Mouse (Mus musculus) neural tube, embryonic 14.5 days (tissue): ENCODE measurements around the gene Crisp2. TPM values are rescaled to one million over a fixed set of nuclear protein-coding genes. Genes with fewer than 3 reads are reported as not detected.
"Not testable (repeated sequence)": the region's sequence is repeated elsewhere in the genome, so short reads cannot be mapped to it uniquely, and the experiment has no call there.

ENCODE experiments used
- ATAC-seq: fragments of 200-750 bp; cut with Nextera tagmentation; 2 replicates; pipeline ENCODE4 v1.8.0; 2017; ENCODE audit warnings: low read depth, mild to moderate bottlenecking, moderate TSS enrichment, moderate library complexity
- H3K27ac ChIP-seq: fragments of 300-500 bp; sonication (generic); 2 replicates; pipeline ENCODE4 v1.5.1; 2014; ENCODE audit warnings: low read depth, mild to moderate bottlenecking, control low read depth, low read length, moderate library complexity, mixed read lengths
- H3K27me3 ChIP-seq: fragments of 300-500 bp; sonication (generic); 2 replicates; pipeline ENCODE4 v1.6.1; 2014; ENCODE audit warnings: low read length; ENCODE audit not compliant: control insufficient read depth, insufficient read depth
- H3K36me3 ChIP-seq: fragments of 300-500 bp; sonication (generic); 2 replicates; pipeline ENCODE4 v1.6.1; 2014; ENCODE audit warnings: low read length, mixed read lengths; ENCODE audit not compliant: control insufficient read depth, insufficient read depth
- H3K4me1 ChIP-seq: fragments of 300-500 bp; sonication (generic); 2 replicates; pipeline ENCODE4 v1.6.1; 2014; ENCODE audit warnings: low read length; ENCODE audit not compliant: control insufficient read depth, insufficient read depth
- H3K4me2 ChIP-seq: fragments of 300-500 bp; sonication (generic); 2 replicates; pipeline ENCODE4 v1.6.1; 2014; ENCODE audit warnings: mild to moderate bottlenecking, low read depth, low read length, control low read depth
- H3K4me3 ChIP-seq: fragments of 300-500 bp; sonication (generic); 2 replicates; pipeline ENCODE4 v1.5.1; 2014; ENCODE audit warnings: low read depth, low read length, control low read depth, mixed read lengths
- H3K9ac ChIP-seq: fragments of 300-500 bp; sonication (generic); replicated peaks from 2 replicates; pipeline ENCODE4 v1.6.1; 2014; ENCODE audit warnings: low read depth, mild to moderate bottlenecking, control low read depth, low read length, mixed read lengths
- H3K9me3 ChIP-seq: fragments of 300-500 bp; sonication (generic); 2 replicates; pipeline ENCODE4 v1.6.1; 2016; ENCODE audit warnings: low read length; ENCODE audit not compliant: control insufficient read depth
- WGBS: fragments of 180-500 bp; shearing (Covaris S2); extraction: QIAGEN DNeasy Blood & Tissue Kit; methylation state at CpG from one replicate; pipeline ENCODE4 v1.1.7; 2014; 5-methylcytosine and 5-hydroxymethylcytosine counted together
- polyA plus RNA-seq: library from polyadenylated mRNA; unstranded; fragments of >200 nt; fragmentation: Nextera tagmentation; extraction: Ambion mirVana; gene quantifications from 2 replicates; pipeline ENCODE4 v1.2.1, GENCODE M21; 2014

Gene Crisp2
- polyA plus RNA-seq, 1 experiment from 2014 or later, result not detected

DNA sequence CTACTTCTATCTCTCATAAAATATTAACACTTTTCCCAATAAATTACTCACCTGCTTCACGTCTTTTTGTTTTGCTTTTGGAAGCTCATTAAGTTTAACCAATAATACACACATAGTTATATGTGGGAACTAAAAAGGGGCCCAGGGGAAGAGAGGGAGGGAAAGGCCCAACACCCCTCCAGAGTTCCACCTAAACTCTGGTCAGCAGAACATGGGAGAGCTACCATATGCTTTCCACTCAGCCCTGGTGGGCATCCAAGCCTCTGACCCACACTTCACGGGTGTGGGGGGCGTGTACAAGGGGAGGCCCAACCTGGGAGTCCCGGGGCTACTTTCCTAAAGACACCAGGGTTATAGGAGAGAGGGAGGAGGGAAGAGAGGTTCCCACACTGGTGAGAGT lies 75.1 kb downstream of the Crisp2 start:
- WGBS, result 63% methylated on average over 4 of the region's 4 CpGs
- Histone ChIP-seq H3K9me3 (no peaks in the 10 kb centered on the region), H3K4me1 (no peaks in the 10 kb centered on the region), H3K4me3 (no peak overlapping the region), H3K4me2 (no peak overlapping the region), H3K36me3 (no peaks in the 10 kb centered on the region), H3K27me3 (no peaks in the 10 kb centered on the region), H3K9ac (no peak overlapping the region), H3K27ac (no peak overlapping the region)
- ATAC-seq, result no peak

DNA sequence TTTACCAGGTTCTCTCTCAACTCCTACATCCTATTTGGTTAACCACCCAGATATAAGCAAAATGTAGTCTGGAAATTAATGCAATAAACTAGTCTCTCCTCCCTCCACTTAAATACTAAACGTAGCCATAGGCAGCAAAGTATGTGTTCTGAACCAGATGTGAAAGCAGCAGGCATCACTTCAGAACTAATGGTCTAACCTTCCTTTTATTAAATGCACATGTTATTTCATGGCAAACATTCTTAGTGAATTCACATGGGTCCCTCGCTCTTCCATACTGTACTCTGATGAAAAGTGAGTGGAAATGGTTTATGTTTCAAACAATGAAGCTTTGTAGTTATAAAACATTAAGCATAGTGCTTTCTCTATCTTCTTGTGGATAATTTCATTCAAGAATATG lies 75.5 kb downstream of the Crisp2 start:
- H3K4me1 ChIP-seq, result no peaks in the 10 kb centered on the region
- H3K4me3 ChIP-seq, result no peak overlapping the region
- H3K36me3 ChIP-seq, result no peaks in the 10 kb centered on the region
- no peaks in the 10 kb centered on the region for H3K9me3 ChIP-seq
- 75% methylated on average over 2 of the region's 2 CpGs for WGBS
- H3K27me3 ChIP-seq, result no peaks in the 10 kb centered on the region
- H3K27ac ChIP-seq, result no peak overlapping the region
- H3K4me2 ChIP-seq, result no peak overlapping the region
- ATAC-seq, result no peak
- H3K9ac ChIP-seq, result no peak overlapping the region

DNA sequence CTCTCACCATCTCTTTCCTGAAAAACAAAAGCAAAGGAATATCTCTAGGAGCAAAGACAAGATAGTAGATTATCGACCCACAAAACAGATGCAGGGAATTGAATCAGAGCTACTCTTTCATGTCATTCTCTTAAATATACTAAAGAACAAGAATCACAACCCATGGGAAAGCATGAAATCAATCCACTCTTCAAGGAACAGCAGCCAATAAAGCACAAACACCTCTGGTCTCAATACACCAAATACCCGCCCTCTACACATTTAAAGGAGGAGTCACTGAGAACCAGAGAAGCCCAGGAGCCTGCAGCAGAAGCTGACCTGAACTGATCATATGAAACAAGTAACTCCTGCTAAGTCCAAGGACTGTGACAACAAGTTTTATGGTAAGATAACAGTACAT lies 80.0 kb downstream of the Crisp2 start, which contains the start of gene Esp1:
Esp1 (plus strand) TSS at position 301 of the 400 bp plus-strand sequence.
- no peak within 1 kb of the TSS for H3K9ac ChIP-seq
- no peaks in the 10 kb centered on the region for H3K4me1 ChIP-seq
- H3K36me3 ChIP-seq, result no peaks in the 10 kb centered on the region
- ATAC-seq, result no peak
- no peaks in the 10 kb centered on the region for H3K27me3 ChIP-seq
- H3K9me3 ChIP-seq, result no peaks in the 10 kb centered on the region
- H3K4me2 ChIP-seq, result no peak within 1 kb of the TSS
- WGBS, result 86% methylated on average over 2 of the region's 2 CpGs
- H3K27ac ChIP-seq, result no peak within 1 kb of the TSS
- no peak within 1 kb of the TSS for H3K4me3 ChIP-seq

DNA sequence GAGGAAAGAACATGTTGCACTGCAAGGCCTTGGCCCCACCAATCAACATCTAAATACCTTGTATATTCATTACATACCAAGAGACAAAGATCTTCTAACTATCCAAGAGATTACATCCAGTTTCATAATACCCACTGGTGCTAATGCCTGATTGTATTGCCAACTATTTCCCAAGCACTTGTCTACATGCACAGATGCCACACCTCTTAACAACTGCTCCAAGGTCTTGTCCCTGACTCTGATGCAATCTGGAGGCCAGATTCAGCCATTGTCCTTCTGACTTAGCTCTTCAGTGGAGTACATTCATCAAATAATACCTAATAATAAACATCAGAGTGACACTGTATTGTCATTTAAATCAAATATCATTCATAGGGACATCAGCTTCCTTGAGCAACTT lies 89.7 kb downstream of the Crisp2 start:
- H3K4me1 ChIP-seq, H3K27me3 ChIP-seq, ATAC-seq: not testable (repeated sequence)

DNA sequence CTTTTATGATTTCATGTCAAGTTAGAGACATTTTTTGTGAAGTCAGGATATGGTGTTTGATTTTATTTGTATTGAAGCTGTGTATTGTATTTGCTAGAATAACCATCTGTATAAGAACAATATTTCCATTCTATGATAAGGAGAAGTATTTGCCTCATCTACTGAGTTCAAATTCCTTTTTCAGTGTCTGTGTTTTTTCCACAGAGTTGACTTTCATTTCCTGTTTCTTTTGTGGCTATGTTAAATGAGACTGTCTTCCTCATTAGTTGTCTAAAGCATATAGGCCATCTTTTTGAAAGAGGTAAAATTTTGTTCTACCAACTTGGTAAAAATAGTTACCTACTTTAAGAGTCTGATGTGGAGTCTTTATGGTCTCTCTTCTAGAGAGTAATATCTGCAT lies 90.5 kb downstream of the Crisp2 start:
- no peaks in the 10 kb centered on the region for H3K9me3 ChIP-seq
- H3K9ac ChIP-seq, result no peak overlapping the region
- no peaks in the 10 kb centered on the region for H3K4me1 ChIP-seq
- no peaks in the 10 kb centered on the region for H3K27me3 ChIP-seq
- ATAC-seq, result no peak
- H3K4me3 ChIP-seq, result no peak overlapping the region
- H3K27ac ChIP-seq, result no peak overlapping the region
- no peak overlapping the region for H3K4me2 ChIP-seq
- H3K36me3 ChIP-seq, result no peaks in the 10 kb centered on the region

More for the DNA sequence above, 89.7 kb downstream of the Crisp2 start:
- not testable (repeated sequence) for H3K4me2 ChIP-seq, H3K27ac ChIP-seq, H3K9me3 ChIP-seq, H3K36me3 ChIP-seq, H3K4me3 ChIP-seq, H3K9ac ChIP-seq

Other genes with a start within 250 kb of the Crisp2 start
- gene Esp6, start 245.5 kb downstream of the Crisp2 start, polyA plus RNA-seq, result not detected in 2 replicates
- not detected in 2 replicates for gene Esp4, start 208.4 kb downstream of the Crisp2 start, polyA plus RNA-seq
- not detected in 2 replicates for gene Esp3, start 174.9 kb downstream of the Crisp2 start, polyA plus RNA-seq
- not detected in 2 replicates for gene Esp1, start 79.9 kb downstream of the Crisp2 start, polyA plus RNA-seq
- gene Rhag, start 4.1 kb upstream of the Crisp2 start, polyA plus RNA-seq, result 0.20 and 0.57 TPM in 2 replicates
- 0.45 and 0.59 TPM in 2 replicates for gene 9130008F23Rik, start 73.6 kb upstream of the Crisp2 start, polyA plus RNA-seq
- gene Glyatl3, start 107.3 kb upstream of the Crisp2 start, polyA plus RNA-seq, result not detected in 2 replicates
- gene Mut, start 127.7 kb upstream of the Crisp2 start, polyA plus RNA-seq, result 28.0 and 28.2 TPM in 2 replicates
- gene Cenpq, start 128.0 kb upstream of the Crisp2 start, polyA plus RNA-seq, result 7.6 and 10.7 TPM in 2 replicates